Mouse (Mus musculus): ENCODE data around the gene Dop1a.

Gene Dop1a

DNA sequence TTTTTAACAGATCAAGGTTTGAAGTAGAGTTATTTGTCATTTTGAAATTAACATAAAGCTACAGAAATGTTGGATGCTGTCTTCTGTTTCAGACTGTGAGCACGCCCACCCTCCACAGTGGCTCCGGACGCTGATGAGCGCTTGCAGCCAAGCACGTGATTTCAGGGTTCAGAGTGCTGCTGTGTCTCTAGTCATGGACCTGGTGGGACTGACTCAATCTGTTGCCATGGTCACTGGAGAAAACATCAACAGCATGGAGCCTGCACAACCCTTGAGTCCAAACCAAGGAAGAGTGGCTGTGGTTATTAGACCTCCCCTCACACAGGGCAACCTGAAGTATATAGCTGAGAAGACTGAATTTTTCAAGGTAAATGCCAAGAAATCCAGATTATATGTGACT lies 46.8 kb downstream of the Dop1a start:
- no peak for DNase-seq

DNA sequence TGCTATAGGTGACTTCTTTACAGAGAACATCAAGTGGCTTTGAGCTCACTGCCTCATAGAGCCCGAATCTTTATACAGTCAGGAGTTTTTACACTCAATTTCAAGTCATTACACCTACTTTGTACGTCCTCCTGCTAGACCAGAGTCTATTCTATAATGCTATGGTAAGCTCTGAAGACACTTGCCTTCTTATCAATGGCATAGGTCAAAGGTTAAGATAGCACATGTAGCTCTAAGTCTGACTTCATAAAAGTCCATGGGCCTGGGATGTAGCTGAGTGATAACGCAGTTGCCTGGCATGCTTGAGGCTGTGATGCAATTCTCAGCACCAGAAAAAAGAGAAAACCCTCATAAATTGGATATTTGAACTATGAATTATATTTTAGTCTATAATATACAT lies 47.4 kb downstream of the Dop1a start:
- no peak for DNase-seq

DNA sequence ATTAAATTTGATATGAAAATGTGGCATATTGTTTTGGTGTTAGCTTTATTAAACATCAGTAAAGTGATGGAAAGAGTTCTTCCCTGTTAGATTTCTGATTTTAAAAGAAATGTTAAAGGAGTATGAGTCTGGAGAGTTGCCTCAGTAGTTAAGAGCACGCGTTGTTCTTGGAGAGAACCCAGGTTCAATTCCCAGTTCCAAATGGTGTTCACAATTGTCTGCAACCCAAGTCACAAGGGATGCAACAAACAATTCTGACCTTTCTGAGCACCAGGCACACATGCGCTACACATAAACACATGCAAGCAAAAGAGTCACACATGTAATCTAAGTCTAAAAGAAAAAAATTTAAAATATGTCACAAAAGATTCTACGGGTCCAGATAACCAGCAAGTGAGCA lies 47.8 kb downstream of the Dop1a start:
- no peak for DNase-seq

DNA sequence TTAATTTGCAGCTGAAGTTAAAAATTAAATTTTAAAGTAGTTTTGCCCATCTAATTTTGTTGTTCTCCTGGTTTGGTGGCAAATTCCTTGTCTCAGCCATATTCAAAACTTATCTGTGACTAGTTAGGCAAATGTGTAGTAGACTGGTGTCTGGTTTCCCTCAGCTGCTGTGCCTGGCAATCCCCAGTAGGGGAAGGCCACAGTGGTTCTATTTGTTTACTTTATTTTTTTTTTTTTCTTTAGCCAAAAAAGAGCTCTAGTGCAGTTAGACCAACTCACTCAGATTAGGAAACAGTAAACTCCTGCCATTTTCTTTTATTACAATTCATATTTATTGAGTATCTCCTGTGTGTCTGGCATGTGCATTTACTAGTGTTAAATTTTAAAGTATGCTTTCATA lies 55.4 kb downstream of the Dop1a start:
- DNase-seq: no peak

DNA sequence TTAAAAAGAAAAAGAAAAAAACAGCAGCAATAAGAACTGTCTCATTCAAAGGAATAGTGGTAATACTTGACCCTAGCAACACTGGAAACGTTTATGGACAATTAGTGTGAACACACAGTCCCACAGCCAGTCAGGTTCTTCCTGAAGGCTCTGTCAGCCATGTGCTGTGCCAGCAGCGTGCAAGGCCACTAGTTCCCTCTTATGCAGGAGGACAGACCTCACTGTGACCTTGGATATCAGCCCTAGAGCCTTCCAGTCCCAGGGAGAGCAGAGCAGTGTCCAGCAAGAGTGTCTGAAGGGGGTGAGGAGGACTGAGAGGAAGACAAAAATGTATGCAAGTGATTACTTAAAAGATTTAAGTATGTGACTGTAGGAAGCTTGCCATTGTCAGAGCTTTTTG lies 58.6 kb downstream of the Dop1a start:
- no peak for DNase-seq

DNA sequence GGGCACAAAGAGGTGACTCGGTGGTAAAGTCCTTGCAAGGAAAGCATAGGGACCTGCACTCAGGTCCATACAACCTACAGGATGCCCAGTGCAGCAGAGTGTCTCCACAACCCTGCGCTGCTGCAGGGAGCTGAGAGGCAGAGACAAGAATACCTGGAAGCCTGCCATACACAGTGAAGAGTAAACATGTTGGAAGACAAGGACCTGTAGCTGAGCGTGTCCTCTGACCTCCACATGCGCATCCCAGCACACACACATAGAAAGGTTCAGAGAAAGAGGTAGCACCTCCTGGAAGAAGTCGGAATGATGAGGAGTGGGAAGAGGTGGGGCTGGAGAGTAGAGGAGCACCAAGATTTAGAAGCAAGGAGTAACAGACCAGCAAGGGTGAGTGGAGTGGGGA lies 67.1 kb downstream of the Dop1a start:
- no peak for DNase-seq

DNA sequence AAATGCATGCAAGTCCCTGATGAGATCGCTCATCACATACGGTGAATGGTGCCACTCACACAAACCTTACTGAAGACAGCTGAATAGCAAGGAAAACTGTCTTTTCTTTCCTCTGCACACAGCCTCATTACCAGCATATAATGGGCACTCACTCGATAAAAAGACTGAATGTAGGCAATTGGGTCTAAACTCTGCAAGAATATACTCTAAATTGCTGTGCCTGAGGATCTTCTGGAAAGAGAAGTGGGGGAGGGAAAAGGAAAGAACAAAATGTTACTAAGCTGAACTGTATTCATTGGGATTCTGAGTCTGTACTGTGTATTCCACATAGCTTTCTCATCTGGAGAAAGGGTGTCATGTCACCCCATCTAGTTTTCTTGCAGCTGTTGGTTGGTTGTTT lies 76.5 kb downstream of the Dop1a start:
- DNase-seq: no peak

DNA sequence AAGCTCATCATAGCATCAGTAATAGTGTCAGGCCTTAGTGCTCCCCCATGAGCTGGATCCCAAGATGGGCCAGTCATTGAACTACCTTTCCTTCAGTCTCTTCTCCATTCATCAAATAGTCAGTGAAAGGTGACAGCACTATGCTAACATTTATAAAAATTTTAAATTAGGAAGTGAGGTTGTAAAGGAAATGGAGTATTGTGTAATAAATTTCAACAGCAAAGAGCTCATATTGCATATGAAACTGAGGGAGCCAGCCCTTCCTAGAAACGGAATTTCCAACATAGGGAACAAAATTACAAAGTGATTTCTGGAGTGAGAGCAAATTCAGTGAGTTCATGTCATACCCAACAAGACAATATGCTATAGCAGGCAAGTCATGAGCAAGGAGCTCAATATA lies 77.6 kb downstream of the Dop1a start:
- no peak for DNase-seq

DNA sequence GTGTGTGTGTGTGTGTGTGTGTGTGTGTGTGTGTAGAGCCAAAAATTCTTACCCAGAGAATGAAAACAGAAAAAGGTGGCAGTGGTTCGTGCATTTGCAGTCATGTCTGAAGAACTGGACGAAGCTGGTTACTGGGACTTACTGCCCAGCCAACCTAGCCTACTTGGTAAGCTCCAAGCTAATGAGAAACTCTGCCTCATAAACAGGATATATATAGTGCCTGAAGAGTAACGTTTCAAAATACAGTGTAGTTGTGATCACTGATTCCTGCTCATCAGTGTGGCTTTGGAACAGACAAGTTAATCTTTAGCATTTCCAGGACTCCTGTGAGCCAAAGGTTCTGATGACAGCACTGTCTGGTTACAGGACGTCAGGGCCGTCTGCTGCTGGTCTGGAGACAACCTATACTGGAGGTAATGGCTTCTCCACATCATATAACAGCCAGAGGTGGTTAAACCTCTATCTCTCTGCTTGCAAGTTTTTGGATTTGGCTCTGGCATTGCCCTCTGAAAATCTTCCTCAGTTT lies 82.7 kb downstream of the Dop1a start:
- no peak for DNase-seq

DNA sequence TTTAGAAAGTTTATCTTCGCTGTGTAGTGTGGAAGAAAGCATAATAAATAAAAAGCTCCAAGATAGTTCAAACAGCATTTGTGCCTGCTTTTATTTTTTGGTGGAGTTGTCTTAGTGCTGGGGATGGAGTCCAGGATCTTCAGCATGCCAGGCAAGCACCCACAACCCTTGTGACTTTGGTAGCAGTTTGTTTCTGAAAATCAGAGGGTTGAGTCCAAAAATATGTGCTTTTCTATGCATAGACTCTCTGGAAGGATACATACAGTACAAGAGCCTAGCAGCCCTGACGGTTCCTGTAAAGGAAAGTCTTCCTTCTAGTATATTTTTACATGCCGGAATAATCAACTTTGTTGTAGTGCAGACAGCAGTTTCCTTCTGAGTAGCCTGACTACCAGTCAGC lies 83.8 kb downstream of the Dop1a start:
- DNase-seq: no peak

DNA sequence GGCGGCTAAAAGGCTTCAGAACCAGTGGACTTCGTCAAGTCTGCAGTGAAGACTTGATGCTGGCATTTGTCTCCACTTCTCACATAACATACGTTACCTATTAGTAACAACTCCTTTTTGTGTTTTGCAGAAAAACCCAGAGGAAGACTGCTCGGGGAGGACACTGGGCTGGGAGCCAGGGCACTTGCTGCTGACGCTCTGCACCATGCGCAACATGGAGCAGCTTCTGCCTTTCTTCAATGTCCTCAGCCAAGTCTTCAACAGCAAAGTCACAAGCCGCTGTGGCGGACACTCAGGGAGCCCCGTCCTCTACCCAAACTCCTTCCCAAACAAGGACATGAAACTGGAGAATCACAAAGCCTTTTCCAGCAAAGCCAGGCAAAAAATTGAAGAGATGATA lies 86.9 kb downstream of the Dop1a start:
- DNase-seq: no peak

DNA sequence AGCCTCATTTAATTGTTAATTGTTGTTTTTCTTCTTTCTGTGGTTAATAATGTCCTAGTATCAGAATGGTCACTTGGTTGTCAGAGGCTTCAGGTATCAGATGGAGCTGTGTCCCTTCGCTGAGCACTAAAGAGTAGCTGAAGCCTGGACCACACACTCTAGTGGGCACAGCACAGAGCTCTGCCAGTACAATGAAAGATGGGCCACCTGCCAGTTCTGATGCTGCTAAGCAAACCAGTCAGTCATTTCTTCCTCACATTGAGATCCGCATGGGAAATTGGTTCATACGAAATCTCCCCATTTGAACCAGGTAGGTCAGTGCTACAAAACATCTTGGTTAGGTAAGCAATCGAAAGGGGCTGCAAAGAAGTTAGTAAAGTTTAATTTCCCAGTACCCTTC lies 87.7 kb downstream of the Dop1a start:
- DNase-seq: no peak

DNA sequence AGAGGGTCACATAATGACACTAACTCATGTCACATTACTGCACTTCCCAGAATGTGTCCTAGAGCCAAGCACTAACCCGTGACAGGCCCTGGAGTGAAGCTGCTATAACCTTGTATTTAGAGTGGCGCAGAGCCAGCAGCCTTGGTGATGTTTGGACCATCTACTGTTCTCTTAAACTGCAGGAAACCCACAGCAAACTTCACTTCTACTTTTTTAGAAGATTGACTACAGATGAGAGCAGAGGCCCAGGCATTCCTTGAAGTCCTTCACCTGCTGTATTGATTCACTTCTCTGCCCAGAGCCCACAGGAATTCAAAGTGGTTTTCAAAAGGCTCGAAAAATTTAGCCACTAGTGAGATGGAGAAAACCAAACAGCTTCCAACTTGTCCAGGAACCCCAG lies 93.6 kb downstream of the Dop1a start:
- no peak for DNase-seq

DNA sequence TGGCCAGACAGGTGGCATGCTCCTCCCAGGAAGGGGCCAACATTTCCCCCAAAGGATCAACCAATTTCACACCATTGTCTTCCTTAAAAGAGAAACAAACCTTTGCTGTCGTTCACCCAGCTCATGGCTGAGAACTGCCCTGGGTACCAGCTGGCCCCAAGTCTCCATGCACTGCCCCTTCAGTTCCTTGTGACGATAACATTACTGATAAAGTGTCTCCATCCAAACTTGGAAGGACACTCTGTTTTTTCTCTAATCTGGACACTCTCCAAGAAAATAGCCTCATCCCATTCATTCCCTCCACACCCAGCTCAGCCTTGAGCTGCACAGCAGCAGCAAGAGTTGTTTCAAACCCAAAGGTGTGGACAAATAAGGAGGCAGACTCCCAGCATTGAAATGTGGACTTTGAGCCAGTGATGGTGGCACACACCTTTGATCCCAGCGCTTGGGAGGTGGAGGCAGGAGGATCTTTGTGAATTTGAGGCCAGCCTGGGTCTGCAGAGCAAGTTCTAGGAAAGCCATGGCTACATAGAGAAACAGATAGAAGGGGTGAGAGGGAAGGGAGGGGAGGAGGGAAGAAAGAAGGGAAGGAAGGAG lies 102.5 kb downstream of the Dop1a start:
- DNase-seq: no peak

DNA sequence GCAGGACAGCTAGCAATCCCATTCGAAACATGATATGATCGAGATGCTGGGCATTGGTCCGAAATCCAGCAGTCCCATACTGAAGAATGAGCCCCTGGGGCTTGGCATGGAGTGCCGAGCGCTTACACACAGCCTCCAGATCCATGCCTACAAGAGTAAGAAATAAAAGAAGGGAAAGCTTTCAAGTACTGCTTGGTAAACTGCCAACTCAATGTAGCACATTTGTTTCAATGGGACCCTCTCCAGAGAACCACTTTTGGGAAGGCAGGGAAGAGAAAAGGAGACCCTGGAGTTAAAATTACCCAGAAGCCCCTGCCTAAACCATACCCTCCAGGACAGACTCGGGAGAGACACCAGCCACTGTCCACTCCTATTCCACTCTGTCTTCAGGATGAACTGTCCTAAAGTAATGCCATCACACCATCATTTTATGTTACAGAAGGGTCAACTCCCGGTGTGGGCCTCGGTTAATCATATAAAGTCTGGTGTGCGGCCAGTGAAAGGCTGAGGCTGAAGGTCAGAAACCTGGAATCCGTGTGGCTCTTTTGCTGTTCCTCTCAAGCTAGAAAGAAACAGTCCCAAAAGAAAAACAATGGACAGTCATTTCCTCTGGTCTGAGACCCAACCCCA lies 103.4 kb downstream of the Dop1a start:
- DNase-seq: no peak

DNA sequence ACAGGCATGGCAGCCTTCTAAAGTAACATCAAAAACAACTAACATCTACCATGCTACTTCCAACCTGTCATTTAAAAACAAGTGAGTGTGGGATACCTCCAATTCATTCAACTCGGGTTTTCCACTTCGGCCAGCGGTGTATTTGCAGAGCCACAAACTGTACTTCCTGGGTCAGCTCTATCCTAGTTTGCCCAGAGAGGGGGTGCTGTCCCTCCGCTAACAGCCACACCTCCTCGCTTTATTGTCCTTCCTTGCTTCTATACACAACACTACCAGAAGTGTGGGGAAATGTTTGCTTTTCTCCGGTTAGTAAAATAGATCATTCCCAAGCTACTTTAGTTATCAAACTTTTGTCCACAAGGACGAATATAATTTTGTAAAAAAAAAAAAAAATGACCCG lies 104.0 kb downstream of the Dop1a start:
- DNase-seq: no peak

DNA sequence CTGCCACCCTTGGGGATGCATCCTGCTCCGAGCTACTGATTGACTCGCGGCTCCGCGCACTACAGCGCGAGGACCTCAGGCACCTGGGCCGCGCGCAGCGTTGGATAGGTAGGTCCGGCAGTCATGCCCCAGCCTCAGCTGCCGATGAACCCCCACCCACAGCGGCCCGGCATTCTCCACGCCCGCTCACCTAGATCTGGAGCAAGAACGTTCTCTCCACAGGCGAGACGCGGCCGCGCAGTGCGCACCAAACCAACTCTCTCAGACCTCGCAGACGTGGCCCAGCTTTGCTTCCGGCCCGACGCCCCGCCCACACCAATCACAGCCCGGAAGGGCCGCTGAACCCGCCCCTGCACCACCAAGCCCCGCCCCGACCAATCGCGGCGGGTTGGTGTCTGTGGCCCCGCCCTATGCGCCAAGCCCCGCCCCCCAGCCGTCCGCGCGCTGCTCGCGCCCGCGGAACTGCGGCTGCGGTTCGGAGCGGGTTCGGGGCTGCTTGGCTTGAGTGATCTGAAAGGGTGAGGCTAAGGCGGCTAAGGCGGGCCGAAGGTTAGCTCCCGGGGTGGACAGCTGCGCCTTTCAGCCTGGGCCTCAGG lies 104.7 kb downstream of the Dop1a start, which contains the start of the genes Pgm3 and Rwdd2a:
TSS of gene Pgm3 (minus strand) at position 303 of the 596 bp plus-strand sequence.
TSS of gene Rwdd2a (plus strand) at position 452 of the 596 bp plus-strand sequence.
- peak; percentile 96 for DNase-seq

DNA sequence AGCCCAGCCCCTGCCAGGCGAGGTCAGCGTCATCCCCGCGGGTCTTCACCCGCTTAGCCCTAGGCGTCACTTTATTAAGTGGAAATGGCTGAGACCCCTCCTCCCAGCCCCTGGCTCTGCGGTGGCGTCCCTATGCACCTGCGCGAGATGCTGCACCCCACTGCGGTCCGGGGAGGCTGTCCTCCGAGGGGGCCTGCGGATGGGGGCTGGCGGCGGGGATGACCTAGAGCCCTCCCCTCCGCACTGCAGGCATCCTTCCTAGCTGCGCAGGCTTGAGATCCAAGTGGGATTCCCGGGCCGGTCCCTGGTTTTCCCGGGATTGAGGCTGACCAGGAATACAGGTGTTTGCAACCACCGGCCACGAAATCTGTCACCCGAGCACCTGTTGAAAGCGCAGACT lies 105.2 kb downstream of the Dop1a start:
- DNase-seq: peak; percentile 51

DNA sequence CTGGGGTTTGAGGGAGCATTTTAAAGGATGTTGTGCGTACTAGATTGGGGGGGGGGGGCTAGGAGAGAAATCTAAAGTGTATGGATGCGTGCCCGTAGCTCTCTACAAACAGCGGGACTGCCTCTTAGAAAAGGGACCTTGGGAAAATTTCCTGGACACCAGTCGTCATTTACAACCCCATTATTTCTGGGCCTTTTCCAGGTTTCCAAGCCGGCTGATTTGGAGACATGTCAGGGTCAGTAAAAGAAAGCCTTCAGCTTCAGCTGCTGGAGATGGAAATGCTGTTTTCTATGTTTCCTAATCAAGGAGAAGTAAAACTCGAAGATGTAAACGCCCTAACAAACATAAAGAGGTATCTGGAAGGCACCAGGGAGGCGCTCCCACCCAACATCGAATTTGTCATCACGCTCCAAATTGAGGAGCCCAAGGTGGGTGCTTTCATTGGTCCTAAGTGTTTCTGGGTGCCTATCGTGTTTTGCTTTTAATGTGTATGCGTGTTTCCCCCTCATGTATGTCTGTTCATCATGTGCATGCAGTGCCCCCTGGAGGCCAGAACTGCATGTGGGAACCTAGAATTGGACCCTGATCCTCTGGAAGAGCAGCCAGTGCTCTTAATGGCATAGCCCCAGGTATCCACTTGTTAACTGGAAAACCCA lies 105.8 kb downstream of the Dop1a start:
- DNase-seq: peak; percentile 76

DNA sequence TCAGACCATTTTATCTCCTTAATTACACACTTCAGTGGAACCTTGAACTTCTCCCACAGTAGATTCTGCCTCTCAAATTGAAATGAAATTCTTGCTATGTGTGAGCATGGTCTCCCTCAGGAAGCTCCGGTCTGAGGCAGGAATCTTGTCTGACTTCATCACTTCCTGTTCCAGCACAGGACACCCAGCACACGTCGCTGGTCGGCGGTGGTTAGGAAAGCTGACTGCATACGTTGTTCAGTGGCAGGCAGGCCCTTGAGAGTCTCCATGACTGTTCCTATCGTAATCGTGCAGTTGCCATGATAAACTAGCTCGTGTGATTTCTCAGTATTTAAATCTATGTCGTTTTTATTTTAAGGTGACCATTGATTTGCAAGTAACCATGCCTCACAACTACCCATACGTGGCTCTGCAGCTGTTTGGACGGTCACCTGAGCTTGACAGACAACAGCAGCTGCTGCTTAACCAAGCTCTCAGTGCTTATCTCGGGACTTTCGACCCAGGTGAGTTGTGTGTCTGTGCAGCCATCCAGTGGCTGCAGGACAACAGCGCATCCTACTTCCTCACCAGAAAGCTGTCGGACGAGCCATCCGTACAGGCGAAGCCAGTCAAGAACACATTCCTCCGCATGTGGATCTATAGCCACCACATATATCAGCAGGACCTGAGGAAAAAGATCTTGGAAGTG lies 106.8 kb downstream of the Dop1a start:
- no peak for DNase-seq

DNA sequence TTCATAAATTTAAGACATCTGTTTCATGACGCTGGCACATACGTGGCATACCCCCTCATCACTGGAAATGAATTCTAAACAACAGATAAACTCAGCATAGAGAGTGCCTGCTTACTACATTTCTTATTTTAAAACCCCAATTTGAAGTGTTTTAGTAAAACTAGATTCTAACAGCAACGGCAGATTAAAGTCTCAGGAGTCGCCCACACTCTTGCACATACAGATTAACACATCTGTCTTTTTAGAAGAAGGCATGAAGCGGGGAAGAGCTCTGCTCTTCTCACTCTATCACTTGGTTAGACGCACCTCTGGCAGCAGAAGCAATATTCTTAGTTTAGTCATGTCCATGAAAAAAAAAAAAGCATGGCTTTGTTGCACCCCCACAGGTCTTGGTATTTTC lies 108.2 kb downstream of the Dop1a start:
- DNase-seq: no peak

DNA sequence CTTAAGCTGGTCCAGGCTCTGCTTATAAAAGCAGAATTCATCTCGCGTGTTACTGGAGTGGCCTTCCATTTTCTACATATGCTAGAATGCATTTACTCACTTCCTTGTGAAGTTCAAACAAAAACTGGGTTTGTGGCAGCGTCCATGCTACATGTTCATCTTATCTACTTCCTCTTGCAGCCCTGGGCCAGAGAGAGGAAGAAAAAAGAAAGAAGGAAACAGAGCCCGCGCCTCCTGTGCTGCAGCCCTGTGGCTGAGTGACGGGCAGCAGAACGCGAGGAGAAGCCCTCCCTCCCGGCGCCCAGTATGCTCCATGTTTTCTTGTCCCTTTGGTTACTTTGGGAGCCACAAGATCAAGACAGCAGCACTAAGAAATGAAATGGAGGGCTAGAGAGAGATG lies 112.7 kb downstream of the Dop1a start:
- DNase-seq: no peak

DNA sequence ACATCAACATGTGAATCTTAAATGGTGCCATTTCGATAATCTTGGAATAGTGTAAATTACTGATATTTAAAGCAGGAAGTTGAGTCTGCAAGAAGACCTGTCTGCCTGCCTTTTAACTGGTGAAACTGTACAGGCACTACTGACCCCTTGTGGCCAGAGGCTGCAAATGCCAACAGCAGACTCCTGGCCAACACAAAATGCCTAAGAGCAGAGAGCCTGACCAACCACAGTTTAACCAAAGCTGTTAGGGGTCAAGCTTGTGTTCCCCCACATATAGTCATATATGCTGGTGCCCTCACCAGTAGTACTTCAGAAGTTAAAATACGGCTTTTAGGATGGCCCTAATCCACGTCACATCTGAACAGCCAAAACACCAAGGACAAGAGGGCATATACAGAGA lies 116.8 kb downstream of the Dop1a start:
- peak; percentile 59 for DNase-seq

All from right cerebral cortex, postnatal 25 days (tissue).